In genomic region chr12:25513679-25514078, GRCm38 (mm10) we compare ENCODE assay signal across 26 mouse cellular contexts.
DNase-seq lines count a peak whose midpoint lies in the region; ATAC-seq lines count a peak whose summit lies in the region.
"Had no signal": no experiment of that assay in that cellular context is flagged by ENCODE, and none has a peak within 500 bp of the region (broad histone marks: within the 10 kb centered on the region; RNA-seq: fewer than 3 reads in every experiment).

No protein-coding gene starts in this region.

- no peaks in the 10 kb centered on the region for H3K27me3 ChIP-seq in hindbrain, embryonic 14.5 days (ENCODE audit: control insufficient read depth, insufficient read depth, low read length)
- no peaks in the 10 kb centered on the region for H3K27me3 ChIP-seq in hindbrain, embryonic 16.5 days (replicated peaks; ENCODE audit: control insufficient read depth, insufficient read depth, low read length)
- H3K27me3 ChIP-seq in midbrain, embryonic 15.5 days (replicated peaks), result no peaks in the 10 kb centered on the region
- no peaks in the 10 kb centered on the region for H3K27me3 ChIP-seq in midbrain, embryonic 10.5 days (ENCODE audit: low read depth, poor library complexity, severe bottlenecking)
- H3K27me3 ChIP-seq: embryonic facial prominence, embryonic 13.5 days; forebrain, embryonic 13.5 days; heart, embryonic 13.5 days; hindbrain, embryonic 13.5 days; intestine, embryonic 15.5 days had no signal

- no peak overlapping the region for H3K4me2 ChIP-seq in hindbrain, embryonic 14.5 days (replicated peaks)
- no peak overlapping the region for H3K4me2 ChIP-seq in hindbrain, embryonic 16.5 days (ENCODE audit: low read length)
- H3K4me2 ChIP-seq in midbrain, embryonic 15.5 days, result no peak overlapping the region
- H3K4me2 ChIP-seq: embryonic facial prominence, embryonic 13.5 days; forebrain, embryonic 13.5 days; heart, embryonic 13.5 days; hindbrain, embryonic 13.5 days; intestine, embryonic 15.5 days had no signal

- H3K27ac ChIP-seq in hindbrain, embryonic 14.5 days, result no peak overlapping the region
- H3K27ac ChIP-seq in hindbrain, embryonic 16.5 days (ENCODE audit: low read depth, low read length), result no peak overlapping the region
- no peak overlapping the region for H3K27ac ChIP-seq in midbrain, embryonic 15.5 days
- H3K27ac ChIP-seq in midbrain, embryonic 10.5 days (replicated peaks), result no peak overlapping the region
- H3K27ac ChIP-seq: embryonic facial prominence, embryonic 10.5 days; embryonic facial prominence, embryonic 13.5 days; forebrain, embryonic 13.5 days; gastrocnemius, adult 2 months; heart, adult 2 months; heart, embryonic 10.5 days; heart, embryonic 13.5 days; hindbrain, embryonic 13.5 days; intestine, embryonic 15.5 days had no signal

- no peaks in the 10 kb centered on the region for H3K4me1 ChIP-seq in hindbrain, embryonic 14.5 days (replicated peaks; ENCODE audit: control insufficient read depth, insufficient read depth, low read length)
- no peaks in the 10 kb centered on the region for H3K4me1 ChIP-seq in hindbrain, embryonic 16.5 days (ENCODE audit: control insufficient read depth, insufficient read depth, low read depth, low read length)
- H3K4me1 ChIP-seq in midbrain, embryonic 15.5 days, result no peaks in the 10 kb centered on the region
- H3K4me1 ChIP-seq in midbrain, embryonic 10.5 days, result no peaks in the 10 kb centered on the region
- H3K4me1 ChIP-seq: embryonic facial prominence, embryonic 10.5 days; forebrain, embryonic 13.5 days; heart, embryonic 10.5 days; heart, embryonic 13.5 days; hindbrain, embryonic 13.5 days; intestine, embryonic 15.5 days had no signal

- no peak overlapping the region for H3K9ac ChIP-seq in hindbrain, embryonic 14.5 days
- H3K9ac ChIP-seq in hindbrain, embryonic 16.5 days (ENCODE audit: low read depth, low read length), result no peak overlapping the region
- no peak overlapping the region for H3K9ac ChIP-seq in midbrain, embryonic 15.5 days
- H3K9ac ChIP-seq: embryonic facial prominence, embryonic 13.5 days; forebrain, embryonic 13.5 days; forebrain, postnatal 0 days; heart, embryonic 13.5 days; hindbrain, embryonic 13.5 days; intestine, embryonic 15.5 days had no signal

- no peak for ATAC-seq in hindbrain, embryonic 14.5 days (ENCODE audit: low FRiP score)
- no peak for ATAC-seq in hindbrain, embryonic 16.5 days
- ATAC-seq in midbrain, embryonic 15.5 days (replicated peaks), result peak; percentile 80; the same call in 1 of the 2 replicates
- ATAC-seq: CD4-positive, CD25-positive, alpha-beta regulatory T cell, adult 4 months; forebrain, embryonic 13.5 days; forebrain, postnatal 0 days; intestine, embryonic 15.5 days had no signal

- H3K9me3 ChIP-seq in hindbrain, embryonic 14.5 days (ENCODE audit: control insufficient read depth, low read length), result no peaks in the 10 kb centered on the region
- no peaks in the 10 kb centered on the region for H3K9me3 ChIP-seq in hindbrain, embryonic 16.5 days (ENCODE audit: control insufficient read depth, low read length)
- H3K9me3 ChIP-seq in midbrain, embryonic 15.5 days, result no peaks in the 10 kb centered on the region
- H3K9me3 ChIP-seq in midbrain, embryonic 10.5 days (replicated peaks), result no peaks in the 10 kb centered on the region
- H3K9me3 ChIP-seq: embryonic facial prominence, embryonic 10.5 days; embryonic facial prominence, embryonic 13.5 days; forebrain, embryonic 13.5 days; heart, embryonic 10.5 days; heart, embryonic 13.5 days; hindbrain, embryonic 13.5 days; intestine, embryonic 15.5 days had no signal

- no peak overlapping the region for H3K4me3 ChIP-seq in hindbrain, embryonic 14.5 days (replicated peaks; ENCODE audit: low read length)
- H3K4me3 ChIP-seq in hindbrain, embryonic 16.5 days (ENCODE audit: low read length), result no peak overlapping the region
- no peak overlapping the region for H3K4me3 ChIP-seq in midbrain, embryonic 15.5 days
- no peak overlapping the region for H3K4me3 ChIP-seq in midbrain, embryonic 10.5 days
- H3K4me3 ChIP-seq: embryonic facial prominence, embryonic 10.5 days; embryonic facial prominence, embryonic 13.5 days; erythroblast, embryonic 14.5 days; forebrain, embryonic 13.5 days; gastrocnemius, adult 2 months; heart, adult 2 months; heart, embryonic 10.5 days; heart, embryonic 13.5 days; hindbrain, embryonic 13.5 days; intestine, embryonic 15.5 days had no signal

- peak; percentile 25 for DNase-seq in hindbrain, embryonic 14.5 days (ENCODE audit: low spot score)
- DNase-seq in midbrain, embryonic 10.5 days (ENCODE audit: low spot score), result no peak
- peak; percentile 13 for DNase-seq in mesoderm, embryonic 11.5 days (ENCODE audit: low read depth, low spot score)
- DNase-seq in kidney, adult 9 months, result no peak
- DNase-seq: adrenal gland, adult 2 months; adrenal gland, postnatal 14 days; cerebellum, adult 11-12 months; cerebellum, adult 8-10 months; cerebellum, postnatal 10 days; cerebellum, postnatal 36 days; embryo, embryonic 11 days; forebrain, postnatal 0 days; gastrocnemius, adult 2 months; gastrocnemius, postnatal 14 days; heart, adult 2 months had no signal

- no peaks in the 10 kb centered on the region for H3K36me3 ChIP-seq in hindbrain, embryonic 14.5 days (replicated peaks; ENCODE audit: control insufficient read depth, insufficient read depth)
- H3K36me3 ChIP-seq in hindbrain, embryonic 16.5 days (ENCODE audit: control insufficient read depth, insufficient read depth, low read length), result no peaks in the 10 kb centered on the region
- no peaks in the 10 kb centered on the region for H3K36me3 ChIP-seq in midbrain, embryonic 15.5 days (replicated peaks)
- no peaks in the 10 kb centered on the region for H3K36me3 ChIP-seq in midbrain, embryonic 10.5 days
- H3K36me3 ChIP-seq: embryonic facial prominence, embryonic 10.5 days; embryonic facial prominence, embryonic 13.5 days; heart, embryonic 10.5 days; heart, embryonic 13.5 days; hindbrain, embryonic 13.5 days; intestine, embryonic 15.5 days had no signal

Comparison
In these comparisons a context has a peak if more than half of its experiments do, and no peak if none do; other contexts are left out.
1. DNase-seq: peak in hindbrain, embryonic 14.5 days (single experiment) and mesoderm, embryonic 11.5 days (single experiment); none in midbrain, embryonic 10.5 days (single experiment) and kidney, adult 9 months (single experiment).